Mouse (Mus musculus): Measurements from ENCODE around the gene Ten1.
A peak's percentile ranks its signal among the peaks of the same experiment; 100 is the strongest.

Gene Ten1

GRCm38 (mm10) chr11:116197584-116197906, 1.1 kb upstream of the Ten1 start:
- no peak for DNase-seq

GRCm38 (mm10) chr11:116198132-116198531, 523 bp upstream of the Ten1 start:
- no peak for DNase-seq

GRCm38 (mm10) chr11:116201151-116201550, 2.5 kb downstream of the Ten1 start:
- no peak for DNase-seq

- DNase-seq: no peak
Observed at GRCm38 (mm10) chr11:116203150-116203549, 4.5 kb downstream of the Ten1 start.

- DNase-seq: no peak
Observed at GRCm38 (mm10) chr11:116206678-116207077, 8.0 kb downstream of the Ten1 start.

GRCm38 (mm10) chr11:116208660-116209059, 10.0 kb downstream of the Ten1 start:
- no peak for DNase-seq

GRCm38 (mm10) chr11:116209257-116209656, 10.6 kb downstream of the Ten1 start:
- DNase-seq: no peak

- no peak for DNase-seq
Observed at GRCm38 (mm10) chr11:116210696-116211095, 12.0 kb downstream of the Ten1 start.

- DNase-seq: no peak
Observed at GRCm38 (mm10) chr11:116212847-116213246, 14.2 kb downstream of the Ten1 start.

- no peak for DNase-seq
Observed at GRCm38 (mm10) chr11:116213877-116214510, 15.3 kb downstream of the Ten1 start.

GRCm38 (mm10) chr11:116215181-116215580, 16.5 kb downstream of the Ten1 start:
- DNase-seq: peak; percentile 35

GRCm38 (mm10) chr11:116215991-116216390, 17.3 kb downstream of the Ten1 start:
- DNase-seq: no peak

- DNase-seq: peak; percentile 29
Observed at GRCm38 (mm10) chr11:116216549-116216948, 17.9 kb downstream of the Ten1 start.

GRCm38 (mm10) chr11:116218263-116218662, 19.6 kb downstream of the Ten1 start:
- DNase-seq: peak; percentile 81

GRCm38 (mm10) chr11:116218737-116219400, 20.2 kb downstream of the Ten1 start:
- DNase-seq: peak; percentile 99

- peak; percentile 90 for DNase-seq
Observed at GRCm38 (mm10) chr11:116219885-116220284, 21.2 kb downstream of the Ten1 start.

- no peak for DNase-seq
Observed at GRCm38 (mm10) chr11:116221931-116222739, 23.5 kb downstream of the Ten1 start.

GRCm38 (mm10) chr11:116222740-116223059, 24.0 kb downstream of the Ten1 start:
- DNase-seq: no peak

- peak; percentile 93 for DNase-seq
Observed at GRCm38 (mm10) chr11:116226414-116226813, 27.8 kb downstream of the Ten1 start.

- no peak for DNase-seq
Observed at GRCm38 (mm10) chr11:116228699-116229098, 30.0 kb downstream of the Ten1 start.

- no peak for DNase-seq
Observed at GRCm38 (mm10) chr11:116232427-116232826, 33.8 kb downstream of the Ten1 start.

- no peak for DNase-seq
Observed at GRCm38 (mm10) chr11:116234901-116235300, 36.2 kb downstream of the Ten1 start.

GRCm38 (mm10) chr11:116237742-116238395, 39.2 kb downstream of the Ten1 start, which contains the start of gene Evpl:
TSS of gene Evpl (minus strand) at chr11:116238077.
- peak; percentile 94 for DNase-seq
